Mouse (Mus musculus): ENCODE data around the gene Vmn1r192.
"Not testable (repeated sequence)": the region's sequence is repeated elsewhere in the genome, so short reads cannot be mapped to it uniquely, and the experiment has no call there.

Vmn1r192 gene

GRCm38 (mm10) chr13:22191041-22191440 is at the start of gene Vmn1r192:
Vmn1r192 (minus strand) TSS chr13:22191141.
- DNase-seq, result no peak

GRCm38 (mm10) chr13:22223060-22223459 is 32.1 kb upstream of the Vmn1r192 start, which contains the start of gene Vmn1r193:
Vmn1r193 (minus strand) TSS chr13:22223160.
- DNase-seq, result not testable (repeated sequence)

- DNase-seq, result not testable (repeated sequence)
These were observed 1.8 kb upstream of the Vmn1r192 start for GRCm38 (mm10) chr13:22192756-22193155.

- no peak for DNase-seq
These were observed 556 bp downstream of the Vmn1r192 start for GRCm38 (mm10) chr13:22190385-22190784.

GRCm38 (mm10) chr13:22189313-22189712 is 1.6 kb downstream of the Vmn1r192 start:
- DNase-seq, result no peak

- DNase-seq, result no peak
These were observed 7.1 kb downstream of the Vmn1r192 start, which contains the start of gene Vmn1r191 for GRCm38 (mm10) chr13:22183869-22184268. Vmn1r191 (minus strand) TSS chr13:22183969.

GRCm38 (mm10) chr13:22168416-22168815 is 22.5 kb downstream of the Vmn1r192 start:
- peak; percentile 77 for DNase-seq

GRCm38 (mm10) chr13:22136495-22137293 is 54.2 kb downstream of the Vmn1r192 start:
- not testable (repeated sequence) for DNase-seq

All from kidney, adult 9 months (tissue).